Mouse (Mus musculus): ENCODE results near the gene Usp43. TPM values are rescaled to one million over a fixed set of nuclear protein-coding genes. Genes with fewer than 3 reads are reported as not detected.
A peak's percentile ranks its signal among the peaks of the same experiment; 100 is the strongest.

The Usp43 gene
- 1 to 10 TPM; 2.0 to 2.8 TPM for total RNA-seq (2021)

- intact Hi-C loops (cut with DNase I), result no loop called here
- peak; percentile 63 for DNase-seq (ENCODE audit: low spot score)
Measured at GRCm38 (mm10) chr11:67921827-67922754, at the start of gene Usp43. TSS of gene Usp43 (minus strand) at chr11:67922153.

GRCm38 (mm10) chr11:67967831-67968230 is 45.9 kb upstream of the Usp43 start:
- intact Hi-C loops (cut with DNase I), result loop anchor here (10.0 kb wide), 1 partner anchor 73 kb away; no protein-coding TSS in a partner anchor
- DNase-seq (ENCODE audit: low spot score), result no peak

- peak; percentile 80 for DNase-seq (ENCODE audit: low spot score)
- intact Hi-C loops (cut with DNase I), result loop anchor here (10.0 kb wide), 1 partner anchor 71 kb away; no protein-coding TSS in a partner anchor
Measured at GRCm38 (mm10) chr11:67965905-67966878, 44.2 kb upstream of the Usp43 start, which contains the start of gene Stx8. TSS of gene Stx8 (plus strand) at chr11:67966193.

GRCm38 (mm10) chr11:67965242-67965883 is 43.4 kb upstream of the Usp43 start, which contains the start of gene Cfap52:
TSS of gene Cfap52 (minus strand) at chr11:67965651.
- peak; percentile 50 for DNase-seq (ENCODE audit: low spot score)
- intact Hi-C loops (cut with DNase I), result loop anchor here (10.0 kb wide), 1 partner anchor 71 kb away; no protein-coding TSS in a partner anchor

GRCm38 (mm10) chr11:67964110-67964509 is 42.2 kb upstream of the Usp43 start:
- DNase-seq (ENCODE audit: low spot score), result no peak
- intact Hi-C loops (cut with DNase I), result loop anchor here (10.0 kb wide), 1 partner anchor 69 kb away; no protein-coding TSS in a partner anchor

GRCm38 (mm10) chr11:67954413-67954812 is 32.5 kb upstream of the Usp43 start:
- intact Hi-C loops (cut with DNase I), result no loop called here
- DNase-seq (ENCODE audit: low spot score), result no peak

- intact Hi-C loops (cut with DNase I), result no loop called here
- no peak for DNase-seq (ENCODE audit: low spot score)
Measured at GRCm38 (mm10) chr11:67953604-67954003, 31.7 kb upstream of the Usp43 start.

GRCm38 (mm10) chr11:67949475-67949874 is 27.5 kb upstream of the Usp43 start:
- DNase-seq (ENCODE audit: low spot score), result no peak
- intact Hi-C loops (cut with DNase I), result no loop called here

- intact Hi-C loops (cut with DNase I), result no loop called here
- DNase-seq (ENCODE audit: low spot score), result no peak
Measured at GRCm38 (mm10) chr11:67948229-67948628, 26.3 kb upstream of the Usp43 start.

GRCm38 (mm10) chr11:67932156-67932555 is 10.2 kb upstream of the Usp43 start:
- DNase-seq (ENCODE audit: low spot score), result no peak
- intact Hi-C loops (cut with DNase I), result no loop called here

GRCm38 (mm10) chr11:67926348-67927055 is 4.5 kb upstream of the Usp43 start:
- DNase-seq (ENCODE audit: low spot score), result no peak
- intact Hi-C loops (cut with DNase I), result loop anchor here (5.0 kb wide), 1 partner anchor 104 kb away; no protein-coding TSS in a partner anchor

- intact Hi-C loops (cut with DNase I), result loop anchor here (1.0 to 5.0 kb wide), 2 partner anchors 28 to 103 kb away; no protein-coding TSS in a partner anchor
- no peak for DNase-seq (ENCODE audit: low spot score)
Measured at GRCm38 (mm10) chr11:67925000-67925399, 3.0 kb upstream of the Usp43 start.

GRCm38 (mm10) chr11:67923720-67924119 is 1.8 kb upstream of the Usp43 start:
- DNase-seq (ENCODE audit: low spot score), result no peak
- intact Hi-C loops (cut with DNase I), result loop anchor here (1.0 kb wide), 1 partner anchor 26 kb away; no protein-coding TSS in a partner anchor

- intact Hi-C loops (cut with DNase I), result no loop called here
Measured at GRCm38 (mm10) chr11:67922755-67923125, 787 bp upstream of the Usp43 start.

GRCm38 (mm10) chr11:67921091-67921826 is 694 bp downstream of the Usp43 start:
- peak; percentile 28 for DNase-seq (ENCODE audit: low spot score)
- intact Hi-C loops (cut with DNase I), result no loop called here

More at GRCm38 (mm10) chr11:67922755-67923125, 787 bp upstream of the Usp43 start:
- DNase-seq (ENCODE audit: low spot score), result peak; percentile 51

- no peak for DNase-seq (ENCODE audit: low spot score)
- intact Hi-C loops (cut with DNase I), result no loop called here
Measured at GRCm38 (mm10) chr11:67920226-67920960, 1.6 kb downstream of the Usp43 start.

GRCm38 (mm10) chr11:67919593-67919992 is 2.4 kb downstream of the Usp43 start:
- no peak for DNase-seq (ENCODE audit: low spot score)
- intact Hi-C loops (cut with DNase I), result no loop called here

Data from heart, postnatal 25 days (tissue).